Mouse (Mus musculus) ES-E14 (cell line): ENCODE results near the gene Pold3. TPM values are rescaled to one million over a fixed set of nuclear protein-coding genes. Genes with fewer than 3 reads are reported as not detected.
"Not testable (repeated sequence)": the region's sequence is repeated elsewhere in the genome, so short reads cannot be mapped to it uniquely, and the experiment has no call there.

Experiments used
- DNase-seq: peaks from one replicate; pipeline ENCODE4 v3.0.0-alpha.2; 2013; ENCODE audit warnings: low read depth, low spot score
- H3K27ac ChIP-seq: 2 replicates; pipeline ENCODE4 v1.5.1; 2012; ENCODE audit warnings: low read depth, mild to moderate bottlenecking, low read length, moderate library complexity, mixed read lengths; ENCODE audit not compliant: poor library complexity, insufficient read depth, severe bottlenecking
- H3K36me3 ChIP-seq: 2 replicates; pipeline ENCODE4 v1.6.1; 2012; ENCODE audit warnings: mild to moderate bottlenecking, low read length, moderate library complexity, mixed read lengths; ENCODE audit not compliant: control insufficient read depth, poor library complexity, insufficient read depth, severe bottlenecking
- H3K4me1 ChIP-seq, 2 experiments: fragments of 150-350 bp in 1 of 2; sonication (generic) in 1 of 2; 2 replicates each; pipeline ENCODE4 v1.6.1; 2012; ENCODE audit warnings: low read length in 2 of 2, mild to moderate bottlenecking in 1 of 2, mixed read lengths in 1 of 2; ENCODE audit not compliant: control insufficient read depth in 2 of 2, insufficient read depth in 2 of 2, poor library complexity in 1 of 2
- H3K4me3 ChIP-seq, 2 experiments: fragments of 150-350 bp in 1 of 2; sonication (generic) in 1 of 2; 2 replicates each; pipeline ENCODE4 v1.5.1; 2012; ENCODE audit warnings: low read length in 2 of 2, low read depth in 1 of 2, mild to moderate bottlenecking in 1 of 2, mixed read lengths in 1 of 2; ENCODE audit not compliant: insufficient read depth in 1 of 2, poor library complexity in 1 of 2, severe bottlenecking in 1 of 2
- H3K9ac ChIP-seq: 2 replicates; pipeline ENCODE4 v1.6.1; 2012; ENCODE audit warnings: low read depth, mild to moderate bottlenecking, low read length, mixed read lengths; ENCODE audit not compliant: poor library complexity, insufficient read depth, severe bottlenecking
- H3K9me3 ChIP-seq: fragments of 150-350 bp; sonication (generic); 2 replicates; pipeline ENCODE4 v1.6.1; 2012; ENCODE audit warnings: low read depth, mild to moderate bottlenecking, low read length; ENCODE audit not compliant: control insufficient read depth, insufficient read depth
- CHD2 ChIP-seq: IDR thresholded peaks from 2 replicates; pipeline ENCODE4 v1.6.1; 2014; ENCODE audit warnings: mild to moderate bottlenecking, low read depth, low read length, inconsistent platforms
- HCFC1 ChIP-seq: IDR thresholded peaks from 2 replicates; pipeline ENCODE4 v1.6.1; 2012; ENCODE audit warnings: low read length, inconsistent platforms, borderline replicate concordance; ENCODE audit not compliant: insufficient read depth
- MAFK ChIP-seq: IDR thresholded peaks from 2 replicates; pipeline ENCODE4 v1.6.1; 2014; ENCODE audit warnings: mild to moderate bottlenecking, low read depth, low read length, inconsistent platforms; ENCODE audit not compliant: insufficient read depth
- ZC3H11A ChIP-seq: IDR thresholded peaks from 2 replicates; pipeline ENCODE4 v1.6.1; 2012; ENCODE audit warnings: low read depth, mild to moderate bottlenecking, inconsistent platforms, low read length, borderline replicate concordance
- ZNF384 ChIP-seq: IDR thresholded peaks from 2 replicates; pipeline ENCODE4 v1.6.1; 2012; ENCODE audit warnings: low read depth, low read length, inconsistent platforms
- in situ Hi-C, 2 experiments: fragments of 600-800 bp; cut with MboI; formaldehyde crosslinking; loops; one replicate each; pipeline ENCODE4 v1.15.1; 2025; ENCODE audit warnings: low sequenced_read_pairs in 2 of 2, inconsistent platforms in 1 of 2; ENCODE audit not compliant: unreplicated experiment in 2 of 2
- total RNA-seq: library from RNA; depleted of rRNA; stranded (reverse); fragments of 300-350 nt; gene quantifications from 2 replicates; pipeline ENCODE4 v1.2.3, GENCODE M21; 2012

Pold3 gene
- total RNA-seq, 1 experiment, result 42.5 TPM

DNA sequence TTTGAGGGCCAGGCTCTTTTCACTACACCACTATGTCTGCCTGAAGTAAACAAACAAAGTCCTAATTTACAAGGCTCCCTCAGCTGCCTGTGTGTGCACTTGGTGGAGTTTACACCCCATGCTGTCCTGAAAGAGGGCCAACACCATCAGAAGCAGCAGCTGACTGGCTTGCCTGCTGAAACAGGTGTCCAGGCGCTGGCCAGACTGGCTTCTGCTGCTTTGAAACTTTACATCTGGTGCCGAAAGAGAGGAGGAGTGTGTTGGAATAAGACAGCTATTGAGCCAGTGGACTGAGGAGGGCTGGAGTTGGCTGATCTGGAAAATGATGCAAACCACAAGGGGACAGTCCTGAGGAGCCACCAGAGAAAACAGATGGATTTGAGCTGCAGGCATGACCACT, 47.4 kb downstream of the Pold3 start:
- no peak overlapping the region; the same call in 1 of the 2 replicates for H3K27ac ChIP-seq
- no peak overlapping the region for H3K4me3 ChIP-seq
- H3K36me3 ChIP-seq, result no peaks in the 10 kb centered on the region
- TF ChIP-seq CHD2 (no peak), MAFK (no peak)
- H3K9me3 ChIP-seq, result no peaks in the 10 kb centered on the region
- no peaks in the 10 kb centered on the region for H3K4me1 ChIP-seq
- no peak overlapping the region for H3K9ac ChIP-seq
- in situ Hi-C loops, result no loop called here
- DNase-seq, result no peak

GRCm38 (mm10) chr7:100052991-100053390, 68.4 kb downstream of the Pold3 start:
- H3K4me3 ChIP-seq, H3K4me1 ChIP-seq, H3K9me3 ChIP-seq, in situ Hi-C loops, H3K36me3 ChIP-seq, H3K9ac ChIP-seq, DNase-seq, H3K27ac ChIP-seq: not testable (repeated sequence)

DNA sequence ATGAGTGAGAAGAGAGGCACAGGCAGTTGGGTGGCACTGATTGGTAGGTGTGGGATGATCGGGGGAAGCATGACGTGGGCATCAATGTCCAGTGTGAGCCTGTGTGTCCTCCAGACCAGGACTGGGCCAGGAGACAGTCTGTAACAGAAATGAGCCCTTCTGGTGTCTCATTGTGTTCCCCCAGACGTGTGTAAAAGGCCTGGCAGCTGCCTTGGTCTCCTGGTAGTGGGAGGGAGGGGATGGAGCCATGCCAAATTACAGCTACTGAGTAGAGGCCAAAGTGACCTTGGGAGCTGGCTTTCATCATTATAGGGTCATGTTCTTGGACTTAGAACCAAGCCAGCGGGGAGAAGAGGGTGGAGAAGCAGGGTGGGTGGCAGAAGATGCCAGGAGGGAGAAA, 69.5 kb downstream of the Pold3 start:
- TF ChIP-seq ZNF384 (no peak), CHD2 (no peak), HCFC1 (no peak), ZC3H11A (no peak), MAFK (no peak)
- Histone ChIP-seq H3K27ac (no peak overlapping the region), H3K4me3 (no peak overlapping the region)

GRCm38 (mm10) chr7:100046486-100046885, 74.9 kb downstream of the Pold3 start:
- in situ Hi-C loops, result no loop called here
- no peak overlapping the region for H3K27ac ChIP-seq
- no peak overlapping the region for H3K9ac ChIP-seq
- no peak overlapping the region for H3K4me3 ChIP-seq
- no peaks in the 10 kb centered on the region for H3K36me3 ChIP-seq
- no peaks in the 10 kb centered on the region for H3K4me1 ChIP-seq
- no peaks in the 10 kb centered on the region for H3K9me3 ChIP-seq
- no peak for DNase-seq
- TF ChIP-seq MAFK (no peak), HCFC1 (no peak), CHD2 (no peak), ZNF384 (no peak), ZC3H11A (no peak)

More for the DNA sequence above, 69.5 kb downstream of the Pold3 start:
- no peaks in the 10 kb centered on the region for H3K9me3 ChIP-seq
- DNase-seq, result no peak
- H3K9ac ChIP-seq, result no peak overlapping the region
- no peaks in the 10 kb centered on the region for H3K4me1 ChIP-seq
- in situ Hi-C loops, result no loop called here
- H3K36me3 ChIP-seq, result no peaks in the 10 kb centered on the region

DNA sequence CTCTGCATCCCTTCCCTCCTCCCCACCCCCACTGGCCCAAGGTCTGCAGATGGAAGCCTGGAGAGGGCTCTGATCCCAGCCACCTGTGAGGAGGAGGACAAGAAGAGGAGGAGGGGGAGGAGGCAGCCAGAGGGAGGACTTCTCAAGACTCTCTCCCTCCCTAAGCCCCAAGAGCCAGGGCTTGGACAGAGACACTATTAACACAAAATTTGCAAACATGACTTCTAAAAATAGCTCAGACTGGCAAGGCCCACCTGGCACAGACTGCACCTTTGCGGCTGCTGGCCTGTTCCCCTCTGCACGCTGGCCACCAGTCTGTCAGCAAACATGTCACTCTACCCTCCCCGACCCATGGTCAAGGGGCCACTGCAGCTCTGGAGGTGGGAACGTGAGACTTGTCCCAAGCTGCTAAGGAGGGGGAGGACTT, 77.7 kb downstream of the Pold3 start:
- no peaks in the 10 kb centered on the region for H3K36me3 ChIP-seq
- H3K9me3 ChIP-seq, result no peaks in the 10 kb centered on the region
- no peak overlapping the region for H3K4me3 ChIP-seq
- in situ Hi-C loops, result no loop called here
- H3K4me1 ChIP-seq, result no peaks in the 10 kb centered on the region
- H3K27ac ChIP-seq, result no peak overlapping the region
- no peak for DNase-seq
- TF ChIP-seq HCFC1 (no peak), ZNF384 (no peak), MAFK (no peak), ZC3H11A (no peak), CHD2 (no peak)
- H3K9ac ChIP-seq, result no peak overlapping the region
